Mouse (Mus musculus) MEL (cell line): Measurements from ENCODE around the gene Eif3b. TPM values are rescaled to one million over a fixed set of nuclear protein-coding genes. Genes with fewer than 3 reads are reported as not detected.

Experiments
- DNase-seq: peaks from one replicate; pipeline ENCODE4 v3.0.0; 2011; ENCODE audit warnings: low read depth, low spot score
- H3K27ac ChIP-seq: 2 replicates; pipeline ENCODE4 v1.5.1; 2012; ENCODE audit warnings: low read depth, mild to moderate bottlenecking, control low read depth, low read length, moderate library complexity; ENCODE audit not compliant: control insufficient read depth
- H3K27me3 ChIP-seq, 2 experiments: fragments of 150-350 bp in 1 of 2; sonication (generic) in 1 of 2; 2 replicates each; pipeline ENCODE4 v1.6.1; 2012; ENCODE audit warnings: low read length in 2 of 2, mild to moderate bottlenecking in 2 of 2, improper control_type of control experiment in 1 of 2, moderate library complexity in 1 of 2; ENCODE audit not compliant: insufficient read depth in 2 of 2, control insufficient read depth in 1 of 2
- H3K36me3 ChIP-seq, 2 experiments: 2 replicates each; pipeline ENCODE4 v1.6.1; 2012 to 2014; ENCODE audit warnings: low read length in 2 of 2, improper control_type of control experiment in 1 of 2, inconsistent platforms in 1 of 2, mild to moderate bottlenecking in 1 of 2; ENCODE audit not compliant: insufficient read depth in 2 of 2, control insufficient read depth in 1 of 2
- H3K4me1 ChIP-seq, 2 experiments: fragments of 150-350 bp in 1 of 2; sonication (generic) in 1 of 2; 2 replicates each; pipeline ENCODE4 v1.6.1; 2012; ENCODE audit warnings: low read length in 2 of 2, improper control_type of control experiment in 1 of 2, mild to moderate bottlenecking in 1 of 2; ENCODE audit not compliant: insufficient read depth in 2 of 2, control insufficient read depth in 1 of 2
- H3K4me3 ChIP-seq, 2 experiments: fragments of 150-350 bp in 1 of 2; sonication (generic) in 1 of 2; 2 replicates each; pipeline ENCODE4 v1.5.1; 2012; ENCODE audit warnings: low read depth in 2 of 2, low read length in 2 of 2, mild to moderate bottlenecking in 2 of 2, moderate library complexity in 2 of 2, control low read depth in 1 of 2, improper control_type of control experiment in 1 of 2; ENCODE audit not compliant: control insufficient read depth in 1 of 2, insufficient read depth in 1 of 2
- H3K79me2 ChIP-seq: 2 replicates; pipeline ENCODE4 v1.6.1; 2012; ENCODE audit warnings: mild to moderate bottlenecking, low read length, moderate library complexity; ENCODE audit not compliant: control insufficient read depth, poor library complexity, insufficient read depth
- H3K9ac ChIP-seq: 2 replicates; pipeline ENCODE4 v1.6.1; 2012; ENCODE audit warnings: low read depth, mild to moderate bottlenecking, control low read depth, low read length, moderate library complexity; ENCODE audit not compliant: control insufficient read depth, poor library complexity, severe bottlenecking
- H3K9me3 ChIP-seq: fragments of 150-350 bp; sonication (generic); replicated peaks from 2 replicates; pipeline ENCODE4 v1.6.1; 2012; ENCODE audit warnings: mild to moderate bottlenecking, low read length, improper control_type of control experiment, moderate library complexity; ENCODE audit not compliant: insufficient read depth
- CHD1 ChIP-seq: IDR thresholded peaks from 2 replicates; pipeline ENCODE4 v1.6.1; 2012; ENCODE audit warnings: low read depth, mild to moderate bottlenecking, inconsistent platforms, low read length, improper control_type of control experiment
- CHD2 ChIP-seq: IDR thresholded peaks from 2 replicates; pipeline ENCODE4 v1.6.1; 2011; ENCODE audit warnings: low read length, improper control_type of control experiment
- CTCF ChIP-seq, 3 experiments: IDR thresholded peaks in 2 of 3; conservative IDR thresholded peaks in 1 of 3; 2 replicates each; pipeline ENCODE4 v1.5.1; 2011 to 2012; ENCODE audit warnings: low read length in 3 of 3, low read depth in 2 of 3, mild to moderate bottlenecking in 2 of 3, improper control_type of control experiment in 1 of 3, inconsistent platforms in 1 of 3, mixed read lengths in 1 of 3, moderate library complexity in 1 of 3; ENCODE audit not compliant: control insufficient read depth in 1 of 3, insufficient read depth in 1 of 3, poor library complexity in 1 of 3, severe bottlenecking in 1 of 3
- ELF1 ChIP-seq: IDR thresholded peaks from 2 replicates; pipeline ENCODE4 v1.6.1; 2014; ENCODE audit warnings: low read depth, mild to moderate bottlenecking, inconsistent platforms, low read length, improper control_type of control experiment, moderate library complexity
- ETS1 ChIP-seq: IDR thresholded peaks from 2 replicates; pipeline ENCODE4 v1.6.1; 2012; ENCODE audit warnings: low read depth, mild to moderate bottlenecking, inconsistent platforms, low read length, improper control_type of control experiment, moderate library complexity
- GABPA ChIP-seq: IDR thresholded peaks from 2 replicates; pipeline ENCODE4 v1.6.1; 2012; ENCODE audit warnings: low read depth, mild to moderate bottlenecking, inconsistent platforms, low read length, improper control_type of control experiment, moderate library complexity
- HCFC1 ChIP-seq: IDR thresholded peaks from 2 replicates; pipeline ENCODE4 v1.6.1; 2012; ENCODE audit warnings: low read depth, mild to moderate bottlenecking, inconsistent platforms, low read length, improper control_type of control experiment, moderate library complexity
- KAT2A ChIP-seq: conservative IDR thresholded peaks from 2 replicates; pipeline ENCODE4 v1.6.1; 2012; ENCODE audit warnings: low read depth, low read length, improper control_type of control experiment, inconsistent platforms
- MAZ ChIP-seq: IDR thresholded peaks from 2 replicates; pipeline ENCODE4 v1.6.1; 2012; ENCODE audit warnings: low read depth, mild to moderate bottlenecking, inconsistent platforms, low read length, improper control_type of control experiment
- MEF2A ChIP-seq: IDR thresholded peaks from 2 replicates; pipeline ENCODE4 v1.6.1; 2014; ENCODE audit warnings: low read depth, mild to moderate bottlenecking, inconsistent platforms, low read length, improper control_type of control experiment; ENCODE audit not compliant: poor library complexity, insufficient replicate concordance, severe bottlenecking; ENCODE audit errors: extremely low read depth
- MXI1 ChIP-seq: IDR thresholded peaks from 2 replicates; pipeline ENCODE4 v1.6.1; 2011; ENCODE audit warnings: mild to moderate bottlenecking, low read depth, low read length, improper control_type of control experiment
- POLR2A ChIP-seq, 2 experiments: IDR thresholded peaks; 2 replicates each; pipeline ENCODE4 v1.6.1; 2011 to 2012; ENCODE audit warnings: low read length in 2 of 2, mild to moderate bottlenecking in 2 of 2, control low read depth in 1 of 2, improper control_type of control experiment in 1 of 2, low read depth in 1 of 2, moderate library complexity in 1 of 2; ENCODE audit not compliant: control insufficient read depth in 1 of 2, insufficient read depth in 1 of 2, poor library complexity in 1 of 2
- POLR2AphosphoS2 ChIP-seq: IDR thresholded peaks from 2 replicates; pipeline ENCODE4 v1.6.1; 2011; ENCODE audit warnings: low read length, improper control_type of control experiment
- POLR2AphosphoS5 ChIP-seq: IDR thresholded peaks from 2 replicates; pipeline ENCODE4 v1.6.1; 2012; ENCODE audit warnings: low read depth, borderline replicate concordance, mild to moderate bottlenecking, inconsistent platforms, low read length, moderate library complexity, mixed read lengths
- RAD21 ChIP-seq: IDR thresholded peaks from 2 replicates; pipeline ENCODE4 v1.6.1; 2011; ENCODE audit warnings: mild to moderate bottlenecking, low read depth, low read length, improper control_type of control experiment
- RCOR1 ChIP-seq: IDR thresholded peaks from 2 replicates; pipeline ENCODE4 v1.6.1; 2012; ENCODE audit warnings: low read depth, mild to moderate bottlenecking, inconsistent platforms, low read length, improper control_type of control experiment
- SIN3A ChIP-seq: IDR thresholded peaks from 2 replicates; pipeline ENCODE4 v1.6.1; 2012; ENCODE audit warnings: low read length, improper control_type of control experiment, inconsistent platforms
- SMC3 ChIP-seq: IDR thresholded peaks from 2 replicates; pipeline ENCODE4 v1.6.1; 2011; ENCODE audit warnings: low read depth, low read length, improper control_type of control experiment
- TAL1 ChIP-seq: IDR thresholded peaks from 2 replicates; pipeline ENCODE4 v1.6.1; 2012; ENCODE audit warnings: mild to moderate bottlenecking, inconsistent platforms, low read length, moderate library complexity, mixed read lengths
- TCF12 ChIP-seq: IDR thresholded peaks from 2 replicates; pipeline ENCODE4 v1.6.1; 2014; ENCODE audit warnings: low read depth, mild to moderate bottlenecking, inconsistent platforms, low read length, improper control_type of control experiment, moderate library complexity
- UBTF ChIP-seq: IDR thresholded peaks from 2 replicates; pipeline ENCODE4 v1.6.1; 2012; ENCODE audit warnings: low read depth, mild to moderate bottlenecking, inconsistent platforms, low read length, improper control_type of control experiment, moderate library complexity, borderline replicate concordance; ENCODE audit not compliant: insufficient read depth
- USF1 ChIP-seq: IDR thresholded peaks from 2 replicates; pipeline ENCODE4 v1.6.1; 2014; ENCODE audit warnings: low read depth, mild to moderate bottlenecking, inconsistent platforms, low read length, improper control_type of control experiment, moderate library complexity
- USF2 ChIP-seq, 2 experiments: IDR thresholded peaks; 2 replicates each; pipeline ENCODE4 v1.6.1; 2011 to 2012; ENCODE audit warnings: improper control_type of control experiment in 2 of 2, low read length in 2 of 2, borderline replicate concordance in 1 of 2, inconsistent platforms in 1 of 2, low read depth in 1 of 2, mild to moderate bottlenecking in 1 of 2; ENCODE audit not compliant: insufficient read depth in 1 of 2
- ZC3H11A ChIP-seq: IDR thresholded peaks from 2 replicates; pipeline ENCODE4 v1.6.1; 2012; ENCODE audit warnings: low read depth, mild to moderate bottlenecking, inconsistent platforms, low read length, improper control_type of control experiment
- ZKSCAN1 ChIP-seq: IDR thresholded peaks from 2 replicates; pipeline ENCODE4 v1.6.1; 2012; ENCODE audit warnings: low read depth, mild to moderate bottlenecking, inconsistent platforms, low read length, improper control_type of control experiment, moderate library complexity
- ZMIZ1 ChIP-seq: IDR thresholded peaks from 2 replicates; pipeline ENCODE4 v1.6.1; 2012; ENCODE audit warnings: low read depth, mild to moderate bottlenecking, inconsistent platforms, low read length, improper control_type of control experiment, moderate library complexity
- ZNF384 ChIP-seq: IDR thresholded peaks from 2 replicates; pipeline ENCODE4 v1.6.1; 2012; ENCODE audit warnings: low read depth, mild to moderate bottlenecking, inconsistent platforms, low read length, improper control_type of control experiment
- polyA plus RNA-seq, 2 experiments: library from polyadenylated mRNA; stranded (reverse) in 1 of 2; unstranded in 1 of 2; fragments of >175 nt in 1 of 2; fragments of >200 nt in 1 of 2; gene quantifications; 2 replicates each; pipeline versions ENCODE4 v1.2.1 to v1.2.4; 2012; ENCODE audit warnings: low replicate concordance in 2 of 2, low read depth in 1 of 2; ENCODE audit not compliant: insufficient read length in 2 of 2, insufficient read depth in 1 of 2, missing spikeins in 1 of 2
- total RNA-seq: library from RNA; depleted of rRNA; stranded (reverse); fragments of 300-350 nt; gene quantifications from 2 replicates; pipeline ENCODE4 v1.2.3, GENCODE M21; 2012

Eif3b gene
- total and polyA plus RNA-seq, 3 experiments = 303 to 580 (median 376) TPM

DNA sequence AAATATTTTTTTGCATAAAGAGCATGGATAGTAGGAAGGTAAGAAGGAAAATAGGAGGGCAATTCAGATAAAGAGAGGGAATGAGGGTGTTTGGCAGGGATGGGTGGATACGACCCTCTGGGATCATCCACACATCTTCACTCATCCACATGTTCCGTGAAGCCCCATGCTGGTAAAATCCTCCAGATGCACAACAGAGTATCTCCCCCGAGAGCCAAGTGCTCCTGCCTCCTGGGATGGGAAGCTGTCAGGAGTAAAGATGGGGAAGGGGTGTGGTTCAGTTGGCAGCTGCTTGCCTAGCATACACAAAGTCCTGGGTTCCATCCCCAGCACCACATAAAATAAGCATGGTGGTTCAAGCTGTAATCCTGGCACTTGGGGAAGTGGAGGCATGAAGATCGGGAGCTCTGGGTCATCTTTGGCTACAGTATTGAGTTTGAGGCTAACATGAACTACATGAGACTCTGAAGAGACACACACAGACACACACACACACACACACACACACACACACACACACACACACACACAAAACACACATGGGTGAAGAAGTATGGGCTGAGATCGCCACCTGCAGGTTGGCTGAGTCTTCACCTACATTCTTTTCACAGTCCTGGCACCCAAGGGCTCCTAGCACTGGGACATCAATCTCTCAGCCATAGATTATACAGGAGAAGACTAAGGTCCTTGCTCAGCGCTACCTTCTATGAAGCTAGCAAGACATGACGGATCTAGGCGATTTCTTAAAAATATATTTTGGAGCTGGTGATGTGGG, 22.8 kb upstream of the Eif3b start:
- no peak for TF ChIP-seq CHD1
- no peak for TF ChIP-seq ZMIZ1
- TF ChIP-seq CHD2 = no peak
- TF ChIP-seq RAD21 = peak; percentile 76
- TF ChIP-seq MAZ = no peak
- no peak for TF ChIP-seq ELF1
- TF ChIP-seq KAT2A = no peak
- peak; percentile 57 for TF ChIP-seq ZC3H11A
- 0 out of 2 replicates have a peak, but pooled peaks have one; percentile 33 for TF ChIP-seq SIN3A
- TF ChIP-seq TAL1 = no peak
- peak; percentile 44 to 77 (median 70) for TF ChIP-seq CTCF (IDR thresholded peaks at IDR 0.05 in 2 of 3, conservative IDR thresholded peaks at IDR 0.05 in 1 of 3; ENCODE audit: control insufficient read depth in 1 of 3, insufficient read depth in 1 of 3, low read depth in 2 of 3, low read length in 3 of 3, poor library complexity in 1 of 3, severe bottlenecking in 1 of 3)
- TF ChIP-seq SMC3 = peak; percentile 66
- no peak for TF ChIP-seq USF1
- TF ChIP-seq TCF12 = no peak
- TF ChIP-seq ZNF384 = no peak
- TF ChIP-seq USF2 (IDR thresholded peaks at IDR 0.05; ENCODE audit: borderline replicate concordance in 1 of 2, insufficient read depth in 1 of 2, low read depth in 1 of 2, low read length in 2 of 2) = no peak
- peaks cover 3 to 9% of the 10 kb centered on the region in 2 experiments for H3K27me3 ChIP-seq
- no peak overlapping the region for H3K4me3 ChIP-seq
- no peaks in the 10 kb centered on the region for H3K79me2 ChIP-seq
- no peaks in the 10 kb centered on the region for H3K4me1 ChIP-seq
- peak; percentile 62 for DNase-seq
- no peaks in the 10 kb centered on the region for H3K9me3 ChIP-seq
- H3K27ac ChIP-seq = no peak overlapping the region
- no peaks in the 10 kb centered on the region for H3K36me3 ChIP-seq
- H3K9ac ChIP-seq = no peak overlapping the region

DNA sequence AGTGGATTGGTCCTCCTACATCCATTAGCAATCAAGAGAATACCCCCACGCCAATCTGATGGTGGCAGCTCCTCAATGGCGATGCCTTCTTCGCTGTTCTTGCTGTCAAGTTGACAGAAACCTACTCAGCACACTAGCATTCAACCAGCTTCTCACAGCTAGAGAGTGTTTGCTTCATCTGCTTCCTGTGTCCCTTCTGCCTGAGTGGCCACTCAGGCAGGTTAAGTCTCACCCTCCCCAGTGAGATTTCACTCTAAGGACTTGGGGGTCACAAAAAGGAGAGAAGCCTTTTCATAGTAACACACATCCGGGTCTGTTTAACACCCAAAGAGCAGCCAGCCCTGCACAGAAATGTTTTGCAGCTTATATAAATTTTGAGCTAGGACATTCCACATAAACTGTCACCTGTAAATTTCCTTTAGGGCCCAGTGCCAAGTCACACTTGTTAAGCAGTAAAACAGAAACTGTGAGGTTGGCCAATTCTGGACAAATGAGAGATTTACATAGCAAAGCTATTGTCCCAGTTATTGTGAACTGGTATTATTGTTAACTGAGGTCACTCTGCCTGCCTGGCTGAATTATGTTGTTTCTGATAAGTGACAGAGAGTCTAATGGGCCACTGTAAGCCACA, 16.4 kb upstream of the Eif3b start:
- H3K4me3 ChIP-seq = no peak overlapping the region
- H3K9me3 ChIP-seq = no peaks in the 10 kb centered on the region
- no peak overlapping the region for H3K27ac ChIP-seq
- H3K79me2 ChIP-seq = no peaks in the 10 kb centered on the region
- TF ChIP-seq RCOR1 = no peak
- TF ChIP-seq HCFC1 = no peak
- no peak for TF ChIP-seq ETS1
- TF ChIP-seq CHD1 = no peak
- TF ChIP-seq MAZ = no peak
- TF ChIP-seq ZNF384 = no peak
- no peak for TF ChIP-seq CHD2
- no peak for TF ChIP-seq MEF2A
- TF ChIP-seq UBTF = no peak
- TF ChIP-seq POLR2A (IDR thresholded peaks at IDR 0.05; ENCODE audit: control insufficient read depth in 1 of 2, insufficient read depth in 1 of 2, low read depth in 1 of 2, low read length in 2 of 2, poor library complexity in 1 of 2) = no peak
- TF ChIP-seq POLR2AphosphoS2 = no peak
- TF ChIP-seq POLR2AphosphoS5 = no peak
- TF ChIP-seq GABPA = no peak
- no peak for TF ChIP-seq SIN3A
- no peak for TF ChIP-seq MXI1
- TF ChIP-seq ZKSCAN1 = no peak
- H3K4me1 ChIP-seq = no peaks in the 10 kb centered on the region
- no peak overlapping the region for H3K9ac ChIP-seq
- no peaks in the 10 kb centered on the region for H3K36me3 ChIP-seq
- no peak for DNase-seq
- H3K27me3 ChIP-seq = peaks cover 15 to 22% of the 10 kb centered on the region in 2 experiments
